Mouse (Mus musculus) adrenal gland, postnatal 4 days (tissue): ENCODE results near the gene Krtap11-1. TPM values are rescaled to one million over a fixed set of nuclear protein-coding genes. Genes with fewer than 3 reads are reported as not detected.

ENCODE experiments used
- total RNA-seq, 2 experiments: library from RNA; stranded (reverse); gene quantifications; 2 replicates each; pipeline ENCODE4 v1.2.3; 2021

The Krtap11-1 gene
- total RNA-seq, 2 experiments from 2014 or later: not detected

Other genes with a start within 250 kb of the Krtap11-1 start
- not detected for gene Krtap21-1, start 167.3 kb downstream of the Krtap11-1 start, total RNA-seq
- not detected for gene Krtap6-2, start 151.1 kb downstream of the Krtap11-1 start, total RNA-seq
- gene Krtap8-1, start 83.2 kb downstream of the Krtap11-1 start, total RNA-seq: not detected
- gene Krtap7-1, start 62.9 kb downstream of the Krtap11-1 start, total RNA-seq: not detected